Mouse (Mus musculus) brain, embryonic 14.5 days (tissue): ENCODE results near the gene Tmem37.

Source experiments
- CTCF ChIP-seq: fragments of 200-500 bp; IDR thresholded peaks from 2 replicates; pipeline ENCODE4 v1.5.1; 2012; ENCODE audit warnings: inconsistent platforms, mild to moderate bottlenecking, moderate library complexity, borderline replicate concordance; ENCODE audit not compliant: insufficient read depth, insufficient read length; ENCODE audit errors: extremely low read depth
- POLR2A ChIP-seq: fragments of 200-500 bp; IDR thresholded peaks from 2 replicates; pipeline ENCODE4 v1.6.1; 2012; ENCODE audit warnings: mild to moderate bottlenecking, inconsistent platforms, borderline replicate concordance; ENCODE audit not compliant: poor library complexity, insufficient read depth, insufficient read length, severe bottlenecking; ENCODE audit errors: extremely low read depth

DNA sequence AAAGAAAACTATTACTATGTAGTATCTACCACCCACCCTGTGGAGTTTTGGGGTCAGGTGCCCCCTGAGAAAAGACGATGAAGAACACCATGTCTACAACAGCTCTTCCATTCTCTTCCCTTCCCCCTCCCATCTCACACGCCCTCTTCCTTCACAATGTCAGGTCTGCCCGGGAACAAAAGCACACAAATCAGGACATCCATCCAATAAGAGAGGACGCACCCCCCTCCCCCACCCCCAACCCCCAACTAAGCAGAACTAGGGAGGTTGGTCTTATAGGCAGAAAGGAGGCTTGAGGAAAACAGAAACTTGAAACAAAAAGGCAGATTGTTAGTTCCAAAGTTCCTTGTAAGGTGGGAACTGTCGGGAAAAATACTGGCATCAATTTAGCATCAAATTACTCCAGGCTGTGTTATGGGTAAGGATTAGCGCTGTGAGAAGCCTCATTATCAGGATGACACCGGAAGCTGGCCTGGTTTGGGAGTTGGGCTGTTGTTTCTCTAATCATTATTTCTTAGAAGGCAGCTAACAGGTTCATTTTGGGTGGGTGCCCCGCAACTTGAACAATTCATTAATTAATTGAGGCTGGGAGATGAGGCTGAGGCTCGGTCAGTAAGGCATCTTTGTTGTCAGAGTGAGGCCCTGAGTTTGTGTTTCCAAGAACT lies 4.0 kb upstream of the Tmem37 start:
- no peak for TF ChIP-seq POLR2A
- TF ChIP-seq CTCF: no peak
